Mouse (Mus musculus) hindbrain, postnatal 0 days (tissue): ENCODE data around the gene Guca1a. TPM values are rescaled to one million over a fixed set of nuclear protein-coding genes. Genes with fewer than 3 reads are reported as not detected.
"Not testable (repeated sequence)": the region's sequence is repeated elsewhere in the genome, so short reads cannot be mapped to it uniquely, and the experiment has no call there.

Source experiments
- ATAC-seq: fragments of 200-750 bp; cut with Nextera tagmentation; 2 replicates; pipeline ENCODE4 v1.8.0; 2017; ENCODE audit warnings: mild to moderate bottlenecking, moderate TSS enrichment, moderate library complexity
- DNase-seq: peaks from one replicate; pipeline ENCODE4 v3.0.0-alpha.2; 2015; ENCODE audit warnings: low spot score
- H3K27ac ChIP-seq: fragments of 300-500 bp; sonication (generic); 2 replicates; pipeline ENCODE4 v1.5.1; 2014; ENCODE audit warnings: mild to moderate bottlenecking
- H3K27me3 ChIP-seq: fragments of 300-500 bp; sonication (generic); 2 replicates; pipeline ENCODE4 v1.6.1; 2014; ENCODE audit warnings: low read length, mixed read lengths; ENCODE audit not compliant: insufficient read depth
- H3K36me3 ChIP-seq: fragments of 300-500 bp; sonication (generic); 2 replicates; pipeline ENCODE4 v1.6.1; 2014; ENCODE audit warnings: low read length, mixed read lengths; ENCODE audit not compliant: insufficient read depth
- H3K4me1 ChIP-seq: fragments of 300-500 bp; sonication (generic); 2 replicates; pipeline ENCODE4 v1.6.1; 2014; ENCODE audit warnings: antibody characterized with exemption, low read length, mixed read lengths; ENCODE audit not compliant: insufficient read depth
- H3K4me2 ChIP-seq: fragments of 300-500 bp; sonication (generic); 2 replicates; pipeline ENCODE4 v1.6.1; 2014; ENCODE audit warnings: low read depth, mild to moderate bottlenecking, low read length, moderate library complexity, mixed read lengths
- H3K4me3 ChIP-seq: fragments of 300-500 bp; sonication (generic); 2 replicates; pipeline ENCODE4 v1.5.1; 2014; ENCODE audit warnings: low read length
- H3K9ac ChIP-seq: fragments of 300-500 bp; sonication (generic); replicated peaks from 2 replicates; pipeline ENCODE4 v1.6.1; 2014; ENCODE audit warnings: mild to moderate bottlenecking, low read length, moderate library complexity, mixed read lengths
- H3K9me3 ChIP-seq: fragments of 300-500 bp; sonication (generic); 2 replicates; pipeline ENCODE4 v1.6.1; 2016; ENCODE audit warnings: low read length, mixed read lengths
- CTCF ChIP-seq: IDR thresholded peaks from 2 replicates; pipeline ENCODE4 v1.5.1; 2016; ENCODE audit warnings: antibody characterized with exemption, control low read depth, low read depth
- WGBS: fragments of 180-500 bp; shearing (Covaris S2); extraction: QIAGEN DNeasy Blood & Tissue Kit; methylation state at CpG from one replicate; pipeline ENCODE4 v1.1.7; 2014; 5-methylcytosine and 5-hydroxymethylcytosine counted together
- polyA plus RNA-seq: library from polyadenylated mRNA; unstranded; fragments of >200 nt; fragmentation: Nextera tagmentation; extraction: Ambion mirVana; gene quantifications from 2 replicates; pipeline ENCODE4 v1.2.1, GENCODE M21; 2015
- total RNA-seq: library from RNA; depleted of rRNA; stranded (reverse); fragments of >200 nt; gene quantifications from 2 replicates; pipeline ENCODE4 v1.2.3, GENCODE M21; 2014

The Guca1a gene
- total and polyA plus RNA-seq, 2 experiments from 2014 or later: 0.78 to 1.4 TPM

DNA sequence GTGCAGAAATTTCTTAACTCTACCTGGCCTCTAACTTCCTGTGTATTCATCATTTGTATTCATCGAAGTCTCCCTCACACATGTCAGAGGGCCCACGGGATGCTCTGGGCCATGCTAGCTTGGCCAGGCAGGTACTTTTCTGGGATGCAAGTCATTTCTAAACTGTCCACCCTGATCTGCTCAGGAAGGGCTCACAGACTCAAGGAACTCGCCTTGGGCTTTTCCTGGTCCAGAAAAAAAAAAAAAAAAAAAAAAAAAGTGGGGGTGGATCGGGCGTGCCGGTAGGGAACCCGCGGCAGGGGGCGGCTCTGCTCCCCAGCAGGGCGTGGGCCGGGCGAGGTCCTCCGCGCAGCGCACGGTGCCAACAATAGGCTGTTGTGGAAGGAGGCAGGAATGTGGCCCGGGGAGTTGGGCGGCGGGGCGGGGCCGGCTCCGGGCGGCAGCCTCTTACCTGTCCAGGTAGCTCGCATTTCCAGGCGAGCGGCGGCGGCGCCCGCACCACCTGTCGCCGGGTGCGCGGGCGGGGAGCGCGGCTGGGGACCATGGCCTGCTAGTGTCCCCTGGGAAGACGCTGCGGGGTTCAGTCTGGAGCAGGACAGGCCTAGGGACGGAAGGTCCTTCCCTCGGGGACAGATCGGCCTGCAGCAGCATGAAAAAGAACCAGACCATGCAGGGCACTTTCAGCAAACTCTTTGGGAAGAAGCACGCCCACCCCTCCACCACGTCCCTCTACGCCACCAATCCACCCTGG is 35.9 kb upstream of the Guca1a start, which contains the start of gene AI661453:
Gene AI661453, plus strand, starts transcription at position 460 of the 751 bp plus-strand sequence.
- ATAC-seq: no peak
- peaks cover 8% of the 10 kb centered on the region for H3K27me3 ChIP-seq
- 2% methylated on average over 45 of the region's 45 CpGs for WGBS

GRCm38 (mm10) chr17:47430815-47431214 is 30.4 kb upstream of the Guca1a start:
- 69% methylated on average over 5 of the region's 5 CpGs for WGBS
- ATAC-seq: no peak
- no peak overlapping the region for H3K9ac ChIP-seq

More for the DNA sequence above, 35.9 kb upstream of the Guca1a start, which contains the start of gene AI661453:
- peak within 1 kb of the TSS; percentile 42 for H3K4me3 ChIP-seq
- no peaks in the 10 kb centered on the region for H3K36me3 ChIP-seq
- H3K4me1 ChIP-seq: peaks cover 6% of the 10 kb centered on the region; the same call in 1 of the 2 replicates
- no peak for DNase-seq
- H3K9ac ChIP-seq: no peak within 1 kb of the TSS; the same call in 1 of the 2 replicates
- peak within 1 kb of the TSS; percentile 70 for H3K4me2 ChIP-seq
- no peak within 1 kb of the TSS for H3K27ac ChIP-seq
- H3K9me3 ChIP-seq: no peaks in the 10 kb centered on the region
- TF ChIP-seq CTCF: no peak

GRCm38 (mm10) chr17:47428831-47429304 is 28.5 kb upstream of the Guca1a start:
- DNase-seq: peak; percentile 71
- 0 out of 2 replicates have a peak overlapping the region, but pooled peaks have one; percentile 5 for H3K4me2 ChIP-seq
- 5% methylated on average over 8 of the region's 8 CpGs for WGBS

More at GRCm38 (mm10) chr17:47430815-47431214, 30.4 kb upstream of the Guca1a start:
- no peaks in the 10 kb centered on the region for H3K27me3 ChIP-seq
- no peak overlapping the region for H3K4me3 ChIP-seq
- no peaks in the 10 kb centered on the region for H3K9me3 ChIP-seq
- peak; percentile 53 for TF ChIP-seq CTCF
- no peak overlapping the region for H3K27ac ChIP-seq
- no peaks in the 10 kb centered on the region for H3K36me3 ChIP-seq
- no peak for DNase-seq
- no peaks in the 10 kb centered on the region for H3K4me1 ChIP-seq
- no peak overlapping the region for H3K4me2 ChIP-seq

GRCm38 (mm10) chr17:47427316-47427715 is 26.9 kb upstream of the Guca1a start:
- Histone ChIP-seq H3K36me3 (no peaks in the 10 kb centered on the region), H3K4me3 (no peak overlapping the region), H3K4me2 (no peak overlapping the region), H3K9ac (no peak overlapping the region), H3K9me3 (no peaks in the 10 kb centered on the region), H3K27ac (no peak overlapping the region), H3K27me3 (no peaks in the 10 kb centered on the region), H3K4me1 (no peaks in the 10 kb centered on the region)
- DNase-seq: no peak
- ATAC-seq: no peak
- TF ChIP-seq CTCF: peak; percentile 35
- 74% methylated on average over 6 of the region's 6 CpGs for WGBS

More at GRCm38 (mm10) chr17:47428831-47429304, 28.5 kb upstream of the Guca1a start:
- no peak overlapping the region for H3K9ac ChIP-seq
- no peaks in the 10 kb centered on the region for H3K9me3 ChIP-seq
- peak; percentile 71 for TF ChIP-seq CTCF
- H3K4me3 ChIP-seq: no peak overlapping the region
- no peaks in the 10 kb centered on the region for H3K4me1 ChIP-seq
- ATAC-seq: peak; percentile 88
- H3K27ac ChIP-seq: no peak overlapping the region
- no peaks in the 10 kb centered on the region for H3K36me3 ChIP-seq
- H3K27me3 ChIP-seq: no peaks in the 10 kb centered on the region

- no peaks in the 10 kb centered on the region for H3K27me3 ChIP-seq
- 77% methylated on average over 6 of the region's 6 CpGs for WGBS
- DNase-seq (no peak), ATAC-seq (no peak)
- no peak overlapping the region for H3K4me3 ChIP-seq
- H3K27ac ChIP-seq: no peak overlapping the region
- no peak overlapping the region for H3K9ac ChIP-seq
- no peak overlapping the region for H3K4me2 ChIP-seq
- H3K36me3 ChIP-seq: no peaks in the 10 kb centered on the region
- TF ChIP-seq CTCF: no peak
- H3K4me1 ChIP-seq: no peaks in the 10 kb centered on the region
- no peaks in the 10 kb centered on the region for H3K9me3 ChIP-seq
Measured at GRCm38 (mm10) chr17:47424186-47424585, 23.8 kb upstream of the Guca1a start.

DNA sequence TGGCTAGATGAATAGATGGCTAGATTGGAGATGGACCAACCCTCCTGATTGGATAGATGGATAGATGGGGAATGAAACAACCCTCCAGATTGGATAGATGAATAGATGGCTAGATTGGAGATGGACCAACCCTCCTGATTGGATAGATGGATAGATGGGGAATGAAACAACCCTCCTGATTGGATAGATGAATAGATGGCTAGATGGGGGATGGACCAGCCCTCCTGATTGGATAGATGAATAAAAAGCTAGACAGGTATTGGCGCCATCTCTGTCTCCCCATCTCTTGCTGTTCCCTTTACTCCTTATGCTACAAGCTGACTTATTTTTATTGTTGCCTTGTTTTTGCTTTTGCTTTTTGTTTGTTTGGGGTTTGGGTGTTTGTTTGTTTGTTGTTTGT is 22.2 kb upstream of the Guca1a start:
- H3K36me3 ChIP-seq, H3K4me1 ChIP-seq, DNase-seq, ATAC-seq, H3K27ac ChIP-seq, H3K9ac ChIP-seq, H3K27me3 ChIP-seq, H3K9me3 ChIP-seq, H3K4me2 ChIP-seq, H3K4me3 ChIP-seq: not testable (repeated sequence)
- WGBS: 100% methylated on average over 1 of the region's 1 CpGs

- no peak for TF ChIP-seq CTCF
- Histone ChIP-seq H3K27ac (no peak overlapping the region), H3K27me3 (no peaks in the 10 kb centered on the region), H3K4me3 (no peak overlapping the region), H3K9me3 (no peaks in the 10 kb centered on the region), H3K4me2 (no peak overlapping the region), H3K9ac (no peak overlapping the region), H3K36me3 (no peaks in the 10 kb centered on the region), H3K4me1 (no peaks in the 10 kb centered on the region)
- ATAC-seq (no peak), DNase-seq (no peak)
- 99% methylated on average over 3 of the region's 3 CpGs for WGBS
Measured at GRCm38 (mm10) chr17:47421566-47421965, 21.2 kb upstream of the Guca1a start.
